Mouse (Mus musculus) megakaryocyte-erythroid progenitor cell, adult 5 weeks (primary cell): ENCODE data around the gene Ap1m1. TPM values are rescaled to one million over a fixed set of nuclear protein-coding genes. Genes with fewer than 3 reads are reported as not detected.

Source experiments
- polyA plus RNA-seq: library from polyadenylated mRNA; stranded (reverse); fragments of >175 nt; gene quantifications from 2 replicates; pipeline ENCODE4 v1.2.3, GENCODE M21; 2012

Gene Ap1m1
- 165 and 171 TPM in 2 replicates for polyA plus RNA-seq

GRCm38 (mm10) chr8:72239499-72240402, at the start of gene Ap1m1:
Gene Ap1m1 (plus strand): TSS chr8:72240018.

DNA sequence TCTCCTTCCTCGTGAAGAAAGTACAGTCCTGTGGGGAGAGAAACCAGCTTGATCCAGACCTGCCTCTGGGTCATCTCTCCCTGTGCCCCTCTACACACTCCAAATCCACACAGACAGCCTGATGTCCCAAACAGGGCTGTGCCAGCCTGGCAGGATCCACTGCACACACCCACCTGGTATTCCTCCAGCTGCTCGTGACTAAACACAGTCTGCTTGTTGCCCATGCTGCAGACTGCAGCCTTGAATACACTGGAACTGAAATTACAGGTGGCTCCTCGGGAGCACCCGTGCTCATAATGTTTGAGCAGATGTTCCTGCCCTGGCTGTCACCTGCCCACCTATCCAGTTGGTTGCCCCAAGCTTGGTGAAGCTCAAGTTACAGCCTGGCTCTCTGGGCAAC, 27.1 kb upstream of the Ap1m1 start, which contains the start of gene Cib3:
Gene Cib3, minus strand, starts transcription at position 87 of the 400 bp plus-strand sequence.

DNA sequence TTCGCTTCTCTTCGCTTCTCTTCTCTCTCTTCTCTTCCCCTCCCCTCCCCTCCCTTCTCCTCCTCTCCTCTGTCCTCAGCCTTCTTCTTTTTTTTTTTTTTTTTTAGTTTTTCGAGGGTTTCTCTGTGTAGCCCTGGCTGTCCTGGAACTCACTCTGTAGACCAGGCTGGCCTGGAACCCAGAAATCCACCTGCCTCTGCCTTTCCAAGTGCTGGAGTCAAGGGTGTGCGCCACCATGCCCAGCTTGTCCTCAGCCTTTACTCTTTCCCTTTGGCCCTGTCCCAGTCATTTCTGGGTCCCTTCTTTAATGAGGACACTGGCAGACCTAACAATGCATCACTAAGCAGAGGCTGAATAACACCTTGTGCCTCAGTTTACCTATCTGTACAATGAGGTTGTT, 26.3 kb upstream of the Ap1m1 start, which contains the start of gene Gm11034:
Gene Gm11034, minus strand, starts transcription at position 101 of the 400 bp plus-strand sequence.

GRCm38 (mm10) chr8:72219541-72220363, 20.1 kb upstream of the Ap1m1 start, which contains the start of gene Fam32a:
Gene Fam32a (plus strand): TSS chr8:72219730.

GRCm38 (mm10) chr8:72305210-72305905, 65.5 kb downstream of the Ap1m1 start, which contains the start of gene Gm10282:
Gene Gm10282 (minus strand): TSS chr8:72305260.

Other genes starting within 250 kb of the Ap1m1 start
- gene Cyp4f18, start 230.4 kb upstream of the Ap1m1 start, polyA plus RNA-seq, result 7.4 and 26.9 TPM in 2 replicates
- gene Olfr372, start 198.8 kb upstream of the Ap1m1 start, polyA plus RNA-seq, result not detected in 2 replicates
- gene Olfr373, start 156.8 kb upstream of the Ap1m1 start, polyA plus RNA-seq, result not detected in 2 replicates
- gene Olfr374, start 133.0 kb upstream of the Ap1m1 start, polyA plus RNA-seq, result not detected in 2 replicates
- 47.3 and 53.0 TPM in 2 replicates for gene Tpm4, start 105.0 kb upstream of the Ap1m1 start, polyA plus RNA-seq
- gene Rab8a, start 78.8 kb upstream of the Ap1m1 start, polyA plus RNA-seq, result 33.3 and 39.4 TPM in 2 replicates
- 6.7 TPM in 2 replicates for gene Hsh2d, start 50.4 kb upstream of the Ap1m1 start, polyA plus RNA-seq
- gene Cib3, start 27.2 kb upstream of the Ap1m1 start, polyA plus RNA-seq, result 0.43 TPM in 1 of 2 replicates, not detected in the other
- not detected in 2 replicates for gene Gm11034, start 26.4 kb upstream of the Ap1m1 start, polyA plus RNA-seq
- gene Fam32a, start 20.3 kb upstream of the Ap1m1 start, polyA plus RNA-seq, result 51.6 and 61.8 TPM in 2 replicates
- gene Gm10282, start 65.2 kb downstream of the Ap1m1 start, polyA plus RNA-seq, result 111 and 150 TPM in 2 replicates
- gene Klf2, start 79.0 kb downstream of the Ap1m1 start, polyA plus RNA-seq, result 193 and 400 TPM in 2 replicates
- 17.5 and 21.0 TPM in 2 replicates for gene Eps15l1, start 181.4 kb downstream of the Ap1m1 start, polyA plus RNA-seq
- gene Calr3, start 203.9 kb downstream of the Ap1m1 start, polyA plus RNA-seq, result 0.35 TPM in 1 of 2 replicates, not detected in the other
- gene 1700030K09Rik, start 203.9 kb downstream of the Ap1m1 start, polyA plus RNA-seq, result 1.7 and 2.5 TPM in 2 replicates
- gene Cherp, start 235.2 kb downstream of the Ap1m1 start, polyA plus RNA-seq, result 255 and 295 TPM in 2 replicates